Mouse (Mus musculus) heart, adult 2 months (tissue): ENCODE results near the gene Prss32.

Experiments
- CTCF ChIP-seq: fragments of 200-600 bp; IDR thresholded peaks from 2 replicates; pipeline ENCODE4 v1.8.1; 2022; ENCODE audit warnings: antibody characterized with exemption, mild to moderate bottlenecking, moderate library complexity
- POLR2A ChIP-seq: fragments of 200-500 bp; IDR thresholded peaks from 2 replicates; pipeline ENCODE4 v1.6.1; 2011; ENCODE audit warnings: mild to moderate bottlenecking, low read depth, low read length, control low read depth; ENCODE audit not compliant: insufficient read depth

DNA sequence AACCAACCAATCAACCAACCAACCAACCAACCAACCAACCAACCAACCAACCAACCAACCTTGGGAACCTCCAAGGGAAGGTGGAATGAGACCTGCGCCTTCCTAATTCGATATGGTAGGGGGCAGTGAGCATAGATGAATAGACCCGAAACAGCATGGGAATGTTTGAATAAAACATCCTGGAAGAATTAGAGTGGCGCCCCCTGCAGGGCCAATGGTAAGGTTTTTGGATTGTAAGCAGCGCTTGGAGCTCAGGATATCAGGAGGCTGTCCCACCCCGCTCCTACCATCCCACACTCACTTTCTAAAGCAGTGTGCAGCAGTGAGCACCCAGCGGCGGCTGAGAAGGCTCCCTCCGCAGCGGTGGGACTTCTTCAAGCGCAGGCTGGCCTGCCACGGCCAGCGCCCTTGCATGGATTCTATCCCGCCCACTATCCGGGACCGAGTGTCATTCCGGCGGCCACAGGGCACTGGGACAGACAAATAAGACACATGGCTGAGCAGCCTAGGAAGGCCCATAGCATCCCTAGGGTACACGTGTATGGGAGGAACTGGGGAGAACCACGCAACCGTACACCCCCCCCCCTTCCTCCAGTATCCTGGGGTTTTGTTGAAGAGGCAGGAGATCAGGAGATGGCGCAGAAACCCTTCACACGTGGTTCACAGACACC is 379 bp upstream of the Prss32 start:
- peak; percentile 36 for TF ChIP-seq CTCF
- TF ChIP-seq POLR2A, result no peak
